Mouse (Mus musculus) heart, embryonic 15.5 days (tissue): ENCODE data around the gene 4930404H24Rik. TPM values are rescaled to one million over a fixed set of nuclear protein-coding genes. Genes with fewer than 3 reads are reported as not detected.

Source experiments
- ATAC-seq: fragments of 200-750 bp; cut with Nextera tagmentation; replicated peaks from 2 replicates; pipeline ENCODE4 v1.8.0; 2017; ENCODE audit warnings: low read depth, moderate TSS enrichment; ENCODE audit not compliant: insufficient number of reproducible peaks, insufficient read depth, low FRiP score
- H3K27ac ChIP-seq: fragments of 300-500 bp; sonication (generic); 2 replicates; pipeline ENCODE4 v1.5.1; 2015; ENCODE audit warnings: mild to moderate bottlenecking, inconsistent platforms
- H3K27me3 ChIP-seq: fragments of 300-500 bp; sonication (generic); 2 replicates; pipeline ENCODE4 v1.6.1; 2015; ENCODE audit warnings: inconsistent platforms
- H3K36me3 ChIP-seq: fragments of 300-500 bp; sonication (generic); 2 replicates; pipeline ENCODE4 v1.6.1; 2015; ENCODE audit warnings: mild to moderate bottlenecking, inconsistent platforms
- H3K4me1 ChIP-seq: fragments of 300-500 bp; sonication (generic); replicated peaks from 2 replicates; pipeline ENCODE4 v1.6.1; 2015; ENCODE audit warnings: inconsistent platforms
- H3K4me2 ChIP-seq: fragments of 300-500 bp; sonication (generic); 2 replicates; pipeline ENCODE4 v1.6.1; 2015; ENCODE audit warnings: inconsistent platforms, mild to moderate bottlenecking, moderate library complexity
- H3K4me3 ChIP-seq: fragments of 300-500 bp; sonication (generic); 2 replicates; pipeline ENCODE4 v1.5.1; 2015; ENCODE audit warnings: mild to moderate bottlenecking, inconsistent platforms
- H3K9ac ChIP-seq: fragments of 300-500 bp; sonication (generic); 2 replicates; pipeline ENCODE4 v1.6.1; 2015; ENCODE audit warnings: mild to moderate bottlenecking, inconsistent platforms
- H3K9me3 ChIP-seq: fragments of 300-500 bp; sonication (generic); replicated peaks from 2 replicates; pipeline ENCODE4 v1.6.1; 2016; ENCODE audit warnings: inconsistent platforms
- WGBS: fragments of 180-500 bp; shearing (Covaris S2); methylation state at CpG from one replicate; pipeline ENCODE4 v1.1.7; 2015; ENCODE audit warnings: mixed read lengths; 5-methylcytosine and 5-hydroxymethylcytosine counted together
- polyA plus RNA-seq: library from polyadenylated mRNA; unstranded; fragments of >200 nt; fragmentation: Nextera tagmentation; extraction: Ambion mirVana; gene quantifications from 2 replicates; pipeline ENCODE4 v1.2.1, GENCODE M21; 2015

4930404H24Rik gene
- polyA plus RNA-seq, 1 experiment from 2014 or later: not detected

DNA sequence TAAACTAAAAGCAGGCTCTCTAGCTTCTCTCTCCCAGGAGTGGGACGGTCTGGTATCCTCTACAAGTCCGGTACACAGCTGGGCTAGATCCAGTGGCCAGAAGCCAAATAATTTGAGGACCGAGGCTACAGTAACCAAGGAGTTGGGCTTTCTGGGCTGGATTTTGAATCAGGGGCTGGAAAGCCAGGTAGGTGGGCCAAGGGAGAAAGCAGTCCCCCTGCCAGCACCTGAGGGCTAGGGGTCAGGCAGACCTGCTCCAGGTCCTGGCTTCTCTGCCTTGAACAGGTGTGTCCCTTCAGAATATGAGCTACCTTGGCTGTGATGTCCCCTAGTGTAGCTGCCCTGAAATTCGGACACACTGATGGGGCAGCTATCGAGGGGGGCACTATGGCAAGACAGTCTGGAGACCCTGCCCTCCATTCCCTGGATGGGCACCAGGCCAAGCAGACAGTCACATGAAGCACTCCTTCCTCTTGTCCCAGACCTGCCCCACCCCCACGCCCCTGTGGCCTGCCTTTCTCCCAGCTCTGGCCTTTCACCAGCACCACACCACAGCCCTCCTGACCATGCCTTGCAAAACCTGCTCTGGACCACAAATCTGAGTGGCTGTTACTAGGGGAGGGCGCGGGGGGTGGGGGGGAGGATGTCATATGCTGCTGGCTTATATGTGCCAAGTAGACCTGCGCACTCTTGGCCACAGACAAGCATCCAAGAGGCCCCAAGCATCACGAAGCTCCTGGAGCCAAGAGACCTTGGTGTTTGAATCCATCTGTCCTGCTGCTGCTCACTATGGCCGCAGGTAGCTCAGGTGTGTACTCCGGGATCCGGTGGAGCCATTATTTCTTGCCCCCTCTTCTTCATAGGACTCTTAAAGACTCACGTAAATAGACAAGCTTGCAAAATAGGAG, 20.1 kb downstream of the 4930404H24Rik start:
- H3K4me3 ChIP-seq: no peak overlapping the region
- peaks cover 45% of the 10 kb centered on the region for H3K4me1 ChIP-seq
- no peak overlapping the region for H3K4me2 ChIP-seq
- H3K27ac ChIP-seq: no peak overlapping the region
- no peaks in the 10 kb centered on the region for H3K9me3 ChIP-seq
- 74% methylated on average over 14 of the region's 14 CpGs for WGBS
- no peak for ATAC-seq
- no peaks in the 10 kb centered on the region for H3K36me3 ChIP-seq
- no peaks in the 10 kb centered on the region for H3K27me3 ChIP-seq
- no peak overlapping the region for H3K9ac ChIP-seq

DNA sequence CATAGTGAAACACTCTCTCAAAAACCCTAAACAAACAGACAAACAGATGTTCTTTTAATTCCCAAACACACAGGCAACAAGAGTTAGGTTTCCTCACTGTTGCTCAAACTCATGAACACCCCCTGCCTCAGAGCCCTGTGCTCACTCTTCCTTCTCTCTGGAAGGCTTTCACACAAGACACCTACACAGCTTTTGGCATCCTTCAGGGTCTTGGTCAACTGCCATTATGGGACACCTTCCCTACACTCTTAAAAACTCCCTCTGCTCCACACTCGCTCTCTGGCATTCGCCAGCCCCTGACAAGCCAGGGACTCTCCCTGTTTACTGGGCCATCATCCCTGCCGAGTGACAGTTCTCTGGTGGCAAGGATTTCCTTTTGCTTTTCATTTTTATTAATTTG, 21.4 kb downstream of the 4930404H24Rik start:
- 89% methylated on average over 3 of the region's 3 CpGs for WGBS
- Histone ChIP-seq H3K4me1 (peaks cover 34% of the 10 kb centered on the region), H3K36me3 (no peaks in the 10 kb centered on the region), H3K9me3 (no peaks in the 10 kb centered on the region), H3K4me2 (no peak overlapping the region), H3K4me3 (no peak overlapping the region), H3K27ac (no peak overlapping the region), H3K9ac (no peak overlapping the region), H3K27me3 (no peaks in the 10 kb centered on the region)
- no peak for ATAC-seq

DNA sequence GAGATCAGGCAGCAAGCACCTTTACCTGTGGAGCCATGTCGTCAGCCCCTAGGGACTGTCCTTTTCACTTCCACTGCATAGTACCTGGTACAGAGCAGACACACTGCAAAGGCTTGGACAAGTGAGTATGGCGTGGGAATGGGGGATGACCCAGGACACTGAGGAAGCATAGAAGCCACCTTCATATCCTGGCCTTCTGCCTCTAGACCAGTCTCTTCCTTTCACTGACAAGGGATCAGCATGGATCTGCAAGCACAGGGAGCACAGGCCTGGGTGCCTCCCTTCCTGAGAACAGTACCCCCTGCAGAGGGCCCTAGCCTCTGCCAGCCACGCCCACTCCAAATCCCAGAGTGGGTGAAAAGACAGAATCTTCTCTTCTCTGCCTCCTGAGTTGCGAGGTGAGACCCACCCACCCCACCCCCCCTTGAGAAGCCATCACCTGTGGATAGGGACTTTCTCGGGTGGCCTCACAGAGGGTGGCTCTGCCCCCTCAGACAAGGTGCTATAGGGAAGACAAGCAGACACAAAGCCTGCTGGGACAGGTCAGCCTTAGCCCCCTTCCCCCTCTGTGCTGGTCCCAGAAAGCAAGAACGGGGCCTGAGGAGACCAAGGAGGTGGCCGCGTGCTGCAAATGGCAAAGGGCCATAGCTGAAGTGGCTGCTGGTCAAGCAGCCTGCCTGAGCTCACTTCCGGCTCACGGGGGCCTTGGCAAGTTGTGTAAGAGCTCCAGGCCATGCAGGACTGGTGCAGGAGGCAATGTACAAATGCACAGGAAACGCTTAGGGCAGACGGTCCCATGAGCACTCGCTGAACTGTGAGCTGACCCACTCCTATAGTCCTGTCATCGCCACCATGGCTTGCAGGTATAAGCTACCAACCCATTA, 22.1 kb downstream of the 4930404H24Rik start:
- Histone ChIP-seq H3K9me3 (no peaks in the 10 kb centered on the region), H3K27ac (no peak overlapping the region), H3K27me3 (no peaks in the 10 kb centered on the region), H3K36me3 (no peaks in the 10 kb centered on the region), H3K4me2 (no peak overlapping the region), H3K9ac (no peak overlapping the region), H3K4me3 (no peak overlapping the region), H3K4me1 (peaks cover 26% of the 10 kb centered on the region)
- WGBS: 74% methylated on average over 14 of the region's 14 CpGs
- no peak for ATAC-seq

DNA sequence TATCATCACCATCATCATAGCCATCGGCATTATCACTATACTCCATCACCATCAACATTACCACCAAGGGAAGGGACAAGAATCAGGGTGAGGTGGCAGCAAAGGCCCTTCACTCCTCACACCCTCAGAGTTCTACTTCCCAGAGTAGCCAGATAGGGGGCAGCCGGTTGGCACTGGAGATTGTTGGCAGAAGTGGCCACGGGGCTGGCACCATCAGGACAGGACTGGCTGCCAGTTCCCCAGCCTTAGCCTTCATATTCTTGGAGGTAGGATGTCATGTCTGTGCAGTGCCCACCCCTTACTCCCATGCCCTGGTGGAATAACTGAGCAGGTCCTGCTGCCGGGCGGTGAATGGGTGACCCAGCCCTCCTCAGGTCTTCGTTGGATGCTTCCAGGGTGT, 23.0 kb downstream of the 4930404H24Rik start:
- no peak for ATAC-seq
- H3K27me3 ChIP-seq: no peaks in the 10 kb centered on the region
- H3K27ac ChIP-seq: no peak overlapping the region
- H3K36me3 ChIP-seq: no peaks in the 10 kb centered on the region
- H3K4me3 ChIP-seq: no peak overlapping the region
- no peak overlapping the region for H3K9ac ChIP-seq
- 88% methylated on average over 6 of the region's 6 CpGs for WGBS
- no peaks in the 10 kb centered on the region for H3K9me3 ChIP-seq
- no peak overlapping the region for H3K4me2 ChIP-seq
- H3K4me1 ChIP-seq: peaks cover 25% of the 10 kb centered on the region

DNA sequence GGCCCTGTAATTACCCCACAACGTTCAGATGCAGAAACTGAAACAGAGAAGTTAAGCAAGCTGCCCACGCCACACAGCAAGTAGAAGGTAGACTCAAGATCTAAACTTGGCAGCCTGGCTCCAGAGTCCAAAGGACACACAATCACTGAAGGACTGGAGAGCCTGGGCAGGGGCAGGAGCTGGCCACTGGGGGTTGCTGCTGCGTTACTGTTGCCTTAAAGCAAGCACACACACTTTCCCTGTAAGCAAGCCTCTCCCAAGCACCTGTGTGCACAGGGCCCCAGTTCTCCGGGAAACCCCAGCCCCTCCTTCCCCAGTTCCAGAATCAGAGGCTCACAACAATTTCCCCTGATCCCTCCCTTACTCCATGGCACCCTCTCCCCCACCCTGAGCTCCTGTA, 24.4 kb downstream of the 4930404H24Rik start:
- H3K27me3 ChIP-seq: no peaks in the 10 kb centered on the region
- no peak overlapping the region for H3K4me2 ChIP-seq
- H3K27ac ChIP-seq: no peak overlapping the region
- H3K9me3 ChIP-seq: no peaks in the 10 kb centered on the region
- H3K4me3 ChIP-seq: no peak overlapping the region
- no peaks in the 10 kb centered on the region for H3K36me3 ChIP-seq
- peak; percentile 41; the same call in 1 of the 2 replicates for ATAC-seq
- H3K9ac ChIP-seq: no peak overlapping the region
- H3K4me1 ChIP-seq: peaks cover 31% of the 10 kb centered on the region
- 43% methylated on average over 4 of the region's 4 CpGs for WGBS

DNA sequence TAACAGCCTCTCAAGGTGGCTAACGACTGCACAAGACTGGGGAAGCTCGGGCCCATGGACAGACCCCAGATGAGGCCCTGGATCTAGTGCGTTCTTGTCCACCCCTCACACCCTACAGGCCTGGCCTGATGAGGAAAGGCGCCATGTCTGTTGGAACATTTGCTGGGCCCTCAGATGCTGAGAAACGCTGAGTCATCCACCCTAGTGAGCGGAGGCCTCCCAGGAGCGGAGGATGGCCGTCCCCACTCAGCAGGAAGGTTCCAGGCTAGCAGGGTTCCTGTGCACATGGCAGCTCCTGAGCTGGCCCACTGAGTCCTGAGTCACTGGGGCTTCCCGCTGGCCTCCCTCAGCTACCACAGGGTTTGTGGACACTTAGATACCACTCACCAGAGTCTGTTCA, 27.5 kb downstream of the 4930404H24Rik start:
- no peak overlapping the region for H3K4me3 ChIP-seq
- H3K9ac ChIP-seq: no peak overlapping the region
- no peaks in the 10 kb centered on the region for H3K36me3 ChIP-seq
- 79% methylated on average over 9 of the region's 9 CpGs for WGBS
- H3K27me3 ChIP-seq: no peaks in the 10 kb centered on the region
- ATAC-seq: no peak
- no peak overlapping the region for H3K27ac ChIP-seq
- H3K4me1 ChIP-seq: peaks cover 40% of the 10 kb centered on the region
- no peaks in the 10 kb centered on the region for H3K9me3 ChIP-seq
- H3K4me2 ChIP-seq: no peak overlapping the region

DNA sequence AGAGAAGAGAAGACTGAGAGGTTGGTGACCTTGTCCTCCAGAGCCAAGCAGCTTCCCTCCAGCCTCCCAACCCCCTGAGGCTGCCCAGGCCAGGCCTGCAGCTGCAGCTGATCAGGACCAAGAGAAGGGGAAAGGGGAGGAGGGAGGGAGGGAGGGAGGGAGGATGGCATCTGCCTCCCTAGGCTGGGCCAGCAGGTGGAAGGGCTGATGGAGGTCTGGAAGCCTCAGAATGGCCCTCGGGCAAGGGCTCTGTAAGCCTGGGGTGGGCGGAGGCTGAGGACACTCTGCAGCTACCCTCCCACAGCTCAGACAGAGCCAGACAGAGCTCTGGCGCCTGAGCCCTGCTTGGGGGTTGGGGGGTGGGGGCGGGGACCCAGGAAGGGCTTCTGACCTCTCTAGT, 29.7 kb downstream of the 4930404H24Rik start:
- Histone ChIP-seq H3K4me1 (peaks cover 54% of the 10 kb centered on the region), H3K9ac (no peak overlapping the region)
- ATAC-seq: no peak; the same call in 1 of the 2 replicates

DNA sequence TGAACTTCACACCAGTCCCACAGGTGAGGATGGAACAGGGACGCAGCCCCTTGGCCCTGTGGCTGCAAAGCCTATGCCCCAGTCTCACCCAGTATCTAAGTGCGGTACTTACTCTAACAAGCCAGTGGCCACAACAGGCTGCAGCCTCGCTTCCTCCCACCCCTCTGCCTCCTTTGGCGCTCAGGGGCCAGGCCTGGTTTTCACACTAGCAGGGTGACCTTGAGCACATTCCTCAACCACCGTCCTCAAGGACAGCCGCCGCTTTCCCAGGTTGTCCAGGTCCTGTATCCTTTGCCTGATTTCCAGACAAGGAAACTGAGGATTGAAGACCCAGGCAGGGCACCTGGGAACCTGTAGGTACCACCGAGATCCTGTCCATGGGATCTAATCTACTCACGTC, 30.6 kb downstream of the 4930404H24Rik start:
- peaks cover 63% of the 10 kb centered on the region for H3K4me1 ChIP-seq
- H3K4me3 ChIP-seq: no peak overlapping the region
- no peaks in the 10 kb centered on the region for H3K27me3 ChIP-seq
- no peak overlapping the region; the same call in 1 of the 2 replicates for H3K4me2 ChIP-seq
- ATAC-seq: no peak
- 47% methylated on average over 9 of the region's 9 CpGs for WGBS
- peak overlapping the region; percentile 60 for H3K27ac ChIP-seq
- no peaks in the 10 kb centered on the region for H3K36me3 ChIP-seq
- H3K9me3 ChIP-seq: no peaks in the 10 kb centered on the region
- no peak overlapping the region for H3K9ac ChIP-seq

More for the DNA sequence above, 29.7 kb downstream of the 4930404H24Rik start:
- Histone ChIP-seq H3K27me3 (no peaks in the 10 kb centered on the region), H3K4me3 (no peak overlapping the region), H3K27ac (0 out of 2 replicates have a peak overlapping the region, but pooled peaks have one; percentile 2), H3K36me3 (no peaks in the 10 kb centered on the region), H3K4me2 (no peak overlapping the region), H3K9me3 (no peaks in the 10 kb centered on the region)
- WGBS: 38% methylated on average over 4 of the region's 4 CpGs

DNA sequence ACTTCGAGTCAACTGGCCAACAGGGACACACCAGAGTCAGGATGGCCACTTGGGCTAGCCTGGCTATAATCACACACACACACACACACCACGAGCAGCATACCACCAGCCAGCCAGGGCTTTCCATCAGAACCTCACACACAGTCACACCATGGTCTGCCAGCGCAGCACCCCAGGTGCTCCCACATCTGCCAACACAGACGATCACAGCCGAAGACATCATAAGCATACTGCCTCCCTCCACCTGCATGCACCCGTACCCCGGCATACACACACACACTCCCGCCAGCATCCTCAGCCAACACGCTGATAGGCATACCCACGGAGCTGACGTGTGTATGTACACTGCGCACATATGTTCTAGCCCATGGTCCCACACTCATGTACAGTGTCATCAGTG, 31.1 kb downstream of the 4930404H24Rik start:
- H3K27ac ChIP-seq: peak overlapping the region; percentile 60
- no peaks in the 10 kb centered on the region for H3K36me3 ChIP-seq
- H3K27me3 ChIP-seq: no peaks in the 10 kb centered on the region
- H3K9me3 ChIP-seq: no peaks in the 10 kb centered on the region
- H3K4me2 ChIP-seq: no peak overlapping the region
- H3K4me3 ChIP-seq: no peak overlapping the region
- H3K4me1 ChIP-seq: peaks cover 68% of the 10 kb centered on the region
- no peak for ATAC-seq
- WGBS: 81% methylated on average over 12 of the region's 12 CpGs
- H3K9ac ChIP-seq: no peak overlapping the region

DNA sequence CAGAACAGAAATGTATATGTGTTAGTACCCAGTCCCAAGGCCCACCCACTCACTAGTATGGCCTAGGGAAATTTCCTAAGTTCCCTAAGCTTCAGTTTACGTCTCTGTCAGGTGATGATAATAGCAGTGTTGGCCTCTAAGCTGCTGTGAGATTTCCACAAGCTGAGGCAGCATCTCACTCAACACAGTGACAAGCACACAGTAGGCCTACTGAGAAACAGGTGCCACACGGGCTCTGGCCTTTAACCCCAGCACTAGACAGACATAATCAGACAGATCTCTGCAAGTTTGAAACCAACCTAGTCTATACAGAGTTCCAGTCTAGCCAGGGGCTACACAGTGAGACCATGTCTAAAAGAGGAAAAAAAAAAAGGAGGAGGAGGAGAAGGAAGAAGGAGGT, 32.1 kb downstream of the 4930404H24Rik start:
- Histone ChIP-seq H3K4me2 (no peak overlapping the region), H3K4me1 (peaks cover 73% of the 10 kb centered on the region), H3K9me3 (no peaks in the 10 kb centered on the region), H3K9ac (no peak overlapping the region), H3K27me3 (no peaks in the 10 kb centered on the region), H3K36me3 (no peaks in the 10 kb centered on the region), H3K27ac (no peak overlapping the region), H3K4me3 (no peak overlapping the region)
- 72% methylated on average over 2 of the region's 2 CpGs for WGBS
- no peak for ATAC-seq

DNA sequence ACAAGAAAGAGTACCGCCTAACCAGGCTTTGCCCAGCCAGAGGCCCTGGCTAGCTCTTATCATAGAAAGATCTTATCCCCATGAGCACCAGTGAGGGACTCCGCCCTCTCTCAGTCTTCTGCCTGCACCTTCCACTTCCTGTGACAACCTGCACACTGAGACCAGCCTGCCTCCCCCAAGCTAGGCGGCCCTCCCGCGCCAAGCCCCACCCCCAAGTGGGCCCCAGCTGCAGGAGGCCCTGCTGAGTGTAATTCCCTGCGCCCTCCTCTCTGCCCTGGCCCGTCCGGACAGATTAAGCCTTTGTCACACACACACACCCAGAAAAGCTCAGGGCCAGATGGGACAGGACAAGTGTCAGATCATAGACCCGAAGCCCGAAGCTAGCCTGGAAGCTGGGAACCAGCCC, 33.3 kb downstream of the 4930404H24Rik start:
- Histone ChIP-seq H3K27me3 (peaks cover 7% of the 10 kb centered on the region; the same call in 1 of the 2 replicates), H3K27ac (peak overlapping the region; percentile 88), H3K4me1 (peaks cover 78% of the 10 kb centered on the region), H3K36me3 (no peaks in the 10 kb centered on the region), H3K4me2 (peak overlapping the region; percentile 34), H3K4me3 (no peak overlapping the region), H3K9me3 (no peaks in the 10 kb centered on the region), H3K9ac (0 out of 2 replicates have a peak overlapping the region, but pooled peaks have one; percentile 16)
- WGBS: 13% methylated on average over 10 of the region's 10 CpGs
- peak; percentile 11; the same call in 1 of the 2 replicates for ATAC-seq
